Mouse (Mus musculus) liver, embryonic 16.5 days (tissue): ENCODE data around the gene Rbfox3. TPM values are rescaled to one million over a fixed set of nuclear protein-coding genes. Genes with fewer than 3 reads are reported as not detected.

ENCODE experiments used
- ATAC-seq: fragments of 200-750 bp; cut with Nextera tagmentation; 2 replicates; pipeline ENCODE4 v1.8.0; 2017; ENCODE audit warnings: low read depth, mild to moderate bottlenecking, moderate number of reproducible peaks, moderate library complexity
- H3K27ac ChIP-seq: fragments of 300-500 bp; sonication (generic); 2 replicates; pipeline ENCODE4 v1.5.1; 2014; ENCODE audit warnings: mild to moderate bottlenecking, low read length
- H3K27me3 ChIP-seq: fragments of 300-500 bp; sonication (generic); 2 replicates; pipeline ENCODE4 v1.6.1; 2014; ENCODE audit warnings: low read depth, low read length, mixed read lengths; ENCODE audit not compliant: control insufficient read depth, insufficient read depth
- H3K36me3 ChIP-seq: fragments of 300-500 bp; sonication (generic); 2 replicates; pipeline ENCODE4 v1.6.1; 2014; ENCODE audit warnings: mild to moderate bottlenecking; ENCODE audit not compliant: control insufficient read depth, insufficient read depth
- H3K4me1 ChIP-seq: fragments of 300-500 bp; sonication (generic); 2 replicates; pipeline ENCODE4 v1.6.1; 2014; ENCODE audit warnings: low read depth, low read length, mixed read lengths; ENCODE audit not compliant: control insufficient read depth
- H3K4me2 ChIP-seq: fragments of 300-500 bp; sonication (generic); 2 replicates; pipeline ENCODE4 v1.6.1; 2014; ENCODE audit warnings: low read depth, low read length, mixed read lengths
- H3K4me3 ChIP-seq: fragments of 300-500 bp; sonication (generic); 2 replicates; pipeline ENCODE4 v1.5.1; 2014; ENCODE audit warnings: low read depth, mild to moderate bottlenecking, low read length
- H3K9ac ChIP-seq: fragments of 300-500 bp; sonication (generic); 2 replicates; pipeline ENCODE4 v1.6.1; 2014; ENCODE audit warnings: low read depth, low read length
- H3K9me3 ChIP-seq: fragments of 300-500 bp; sonication (generic); replicated peaks from 2 replicates; pipeline ENCODE4 v1.6.1; 2016; ENCODE audit warnings: low read length; ENCODE audit not compliant: control insufficient read depth
- WGBS: fragments of 180-500 bp; shearing (Covaris S2); extraction: QIAGEN DNeasy Blood & Tissue Kit; methylation state at CpG from one replicate; pipeline ENCODE4 v1.1.7; 2014; ENCODE audit not compliant: insufficient replicate concordance; 5-methylcytosine and 5-hydroxymethylcytosine counted together
- polyA plus RNA-seq: library from polyadenylated mRNA; unstranded; fragments of >200 nt; fragmentation: Nextera tagmentation; extraction: Ambion mirVana; gene quantifications from 2 replicates; pipeline ENCODE4 v1.2.1, GENCODE M21; 2015

Rbfox3 gene
- polyA plus RNA-seq, 1 experiment from 2014 or later = 0.40 TPM

DNA sequence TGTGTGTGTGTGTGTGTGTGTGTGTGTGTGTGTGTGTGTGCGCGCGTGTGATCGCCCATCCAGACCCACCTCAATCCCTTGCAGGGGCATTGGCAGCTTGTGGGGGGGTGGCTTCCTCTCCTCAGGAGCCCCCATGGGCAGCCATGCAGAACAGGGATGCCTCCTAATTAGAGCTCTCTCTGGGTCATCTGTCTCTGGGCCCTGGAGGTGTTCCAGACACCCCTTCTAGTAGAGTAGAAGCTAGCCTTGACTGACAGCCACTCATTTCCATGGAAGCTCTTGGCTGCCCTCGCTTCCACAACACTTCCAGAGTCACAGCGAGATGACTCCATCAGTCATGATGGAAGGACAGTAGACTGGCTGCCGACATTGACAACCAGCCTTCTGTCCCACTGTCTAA, 140.6 kb downstream of the Rbfox3 start:
- no peaks in the 10 kb centered on the region for H3K9me3 ChIP-seq
- no peak for ATAC-seq
- WGBS = 79% methylated on average over 7 of the region's 7 CpGs
- H3K4me3 ChIP-seq = no peak overlapping the region
- H3K4me1 ChIP-seq = no peaks in the 10 kb centered on the region
- H3K9ac ChIP-seq = no peak overlapping the region
- H3K27ac ChIP-seq = no peak overlapping the region
- no peak overlapping the region for H3K4me2 ChIP-seq
- no peaks in the 10 kb centered on the region for H3K36me3 ChIP-seq
- H3K27me3 ChIP-seq = no peaks in the 10 kb centered on the region

DNA sequence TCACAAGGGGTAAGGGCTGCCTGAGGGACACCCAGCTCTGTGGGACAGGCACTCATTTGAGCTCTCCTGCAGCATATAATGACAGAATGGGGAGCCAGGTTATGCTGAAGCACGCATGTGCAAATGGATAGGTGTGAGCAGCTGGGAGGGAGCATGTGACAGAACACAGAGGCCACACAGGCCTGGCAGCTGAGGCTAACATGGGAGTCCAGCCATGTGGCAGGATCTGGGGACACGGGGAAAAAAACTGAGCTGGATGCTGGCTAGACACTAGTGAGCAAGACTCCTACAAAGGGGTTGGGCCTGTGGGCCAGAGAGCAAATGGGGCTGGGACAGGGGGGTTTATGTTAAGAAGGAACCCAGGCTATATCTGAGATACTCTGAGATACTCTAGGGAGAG, 141.9 kb downstream of the Rbfox3 start:
- H3K4me2 ChIP-seq = no peak overlapping the region
- no peak for ATAC-seq
- H3K27me3 ChIP-seq = no peaks in the 10 kb centered on the region
- H3K4me3 ChIP-seq = no peak overlapping the region
- H3K27ac ChIP-seq = no peak overlapping the region
- no peaks in the 10 kb centered on the region for H3K9me3 ChIP-seq
- WGBS = 43% methylated on average over 2 of the region's 2 CpGs
- no peaks in the 10 kb centered on the region for H3K36me3 ChIP-seq
- no peaks in the 10 kb centered on the region for H3K4me1 ChIP-seq
- H3K9ac ChIP-seq = no peak overlapping the region

GRCm38 (mm10) chr11:118768441-118768840, 143.0 kb downstream of the Rbfox3 start:
- no peaks in the 10 kb centered on the region for H3K9me3 ChIP-seq
- ATAC-seq = no peak
- no peak overlapping the region for H3K4me3 ChIP-seq
- no peaks in the 10 kb centered on the region for H3K36me3 ChIP-seq
- no peaks in the 10 kb centered on the region for H3K27me3 ChIP-seq
- H3K27ac ChIP-seq = no peak overlapping the region
- 47% methylated on average over 3 of the region's 3 CpGs for WGBS
- no peaks in the 10 kb centered on the region for H3K4me1 ChIP-seq
- H3K9ac ChIP-seq = no peak overlapping the region
- no peak overlapping the region for H3K4me2 ChIP-seq

GRCm38 (mm10) chr11:118767411-118767810, 144.0 kb downstream of the Rbfox3 start:
- Histone ChIP-seq H3K9ac (no peak overlapping the region), H3K4me3 (no peak overlapping the region), H3K27ac (no peak overlapping the region), H3K27me3 (no peaks in the 10 kb centered on the region), H3K36me3 (no peaks in the 10 kb centered on the region), H3K4me2 (no peak overlapping the region), H3K4me1 (no peaks in the 10 kb centered on the region), H3K9me3 (no peaks in the 10 kb centered on the region; the same call in 1 of the 2 replicates)
- no peak for ATAC-seq
- WGBS = 49% methylated on average over 4 of the region's 4 CpGs

GRCm38 (mm10) chr11:118760296-118760988, 151.0 kb downstream of the Rbfox3 start:
- Histone ChIP-seq H3K9ac (no peak overlapping the region), H3K27me3 (no peaks in the 10 kb centered on the region), H3K9me3 (no peaks in the 10 kb centered on the region; the same call in 1 of the 2 replicates), H3K36me3 (no peaks in the 10 kb centered on the region), H3K4me3 (no peak overlapping the region), H3K4me2 (no peak overlapping the region), H3K4me1 (no peaks in the 10 kb centered on the region), H3K27ac (no peak overlapping the region)
- 71% methylated on average over 12 of the region's 12 CpGs for WGBS
- no peak for ATAC-seq

DNA sequence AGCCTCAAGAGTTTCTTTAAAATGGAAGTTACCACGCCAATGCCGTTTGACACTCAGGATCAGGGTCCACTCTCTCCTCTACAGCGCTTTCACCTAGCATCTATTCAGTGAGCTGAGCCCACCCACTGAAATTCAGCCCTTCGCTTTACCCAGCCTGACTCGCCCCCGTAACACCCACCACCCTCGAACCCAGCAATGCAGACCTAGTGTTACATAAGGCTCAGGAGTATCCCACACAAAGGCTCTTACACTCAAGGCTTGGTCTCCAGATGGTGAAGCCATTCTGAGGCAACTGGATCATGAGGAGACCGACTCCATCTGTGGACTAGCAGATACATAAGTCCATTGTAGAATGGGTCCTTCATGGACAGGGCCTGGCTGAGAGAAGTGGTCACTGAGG, 152.2 kb downstream of the Rbfox3 start:
- H3K4me3 ChIP-seq = no peak overlapping the region
- no peak overlapping the region for H3K27ac ChIP-seq
- no peaks in the 10 kb centered on the region for H3K36me3 ChIP-seq
- H3K27me3 ChIP-seq = no peaks in the 10 kb centered on the region
- ATAC-seq = no peak
- WGBS = 65% methylated on average over 8 of the region's 8 CpGs
- no peaks in the 10 kb centered on the region; the same call in 1 of the 2 replicates for H3K9me3 ChIP-seq
- H3K4me2 ChIP-seq = no peak overlapping the region
- no peak overlapping the region for H3K9ac ChIP-seq
- no peaks in the 10 kb centered on the region for H3K4me1 ChIP-seq

DNA sequence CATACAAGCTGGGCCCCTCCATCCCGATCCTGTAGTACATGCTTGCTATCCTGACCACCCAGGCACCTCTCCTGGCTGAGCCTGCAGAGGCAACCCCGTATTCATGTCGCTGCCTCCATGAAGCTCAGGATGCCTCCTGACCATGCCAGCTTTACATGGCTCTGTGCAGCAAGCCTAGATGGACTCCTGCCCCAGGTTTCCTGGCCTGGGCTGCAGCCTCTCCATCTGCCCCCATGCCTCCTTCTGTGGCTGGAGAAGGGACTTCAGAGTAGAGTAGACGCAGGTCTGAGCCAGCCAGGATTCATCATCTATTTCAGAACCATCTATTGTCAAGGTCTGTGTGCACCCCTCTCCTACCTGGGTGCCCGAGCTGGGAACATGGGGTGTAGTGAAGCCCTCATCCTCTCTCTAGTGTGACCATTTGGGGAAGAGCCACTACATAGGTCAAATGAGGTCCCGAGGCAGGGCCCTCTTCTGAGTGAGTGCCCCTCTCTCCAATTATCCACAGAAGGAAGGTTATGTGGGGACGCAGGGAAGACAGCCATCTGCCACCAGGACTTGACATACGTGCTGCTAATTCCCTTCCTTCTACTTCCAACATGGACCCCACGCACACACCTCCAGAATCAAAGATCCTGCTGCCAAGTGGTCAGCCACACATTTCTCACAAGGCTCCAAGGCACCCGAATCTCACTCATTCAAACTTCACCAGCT, 153.0 kb downstream of the Rbfox3 start:
- Histone ChIP-seq H3K27me3 (no peaks in the 10 kb centered on the region), H3K4me1 (no peaks in the 10 kb centered on the region), H3K4me2 (no peak overlapping the region), H3K9me3 (no peaks in the 10 kb centered on the region; the same call in 1 of the 2 replicates), H3K27ac (no peak overlapping the region), H3K9ac (no peak overlapping the region), H3K4me3 (no peak overlapping the region), H3K36me3 (no peaks in the 10 kb centered on the region)
- WGBS = 60% methylated on average over 10 of the region's 10 CpGs
- ATAC-seq = no peak

DNA sequence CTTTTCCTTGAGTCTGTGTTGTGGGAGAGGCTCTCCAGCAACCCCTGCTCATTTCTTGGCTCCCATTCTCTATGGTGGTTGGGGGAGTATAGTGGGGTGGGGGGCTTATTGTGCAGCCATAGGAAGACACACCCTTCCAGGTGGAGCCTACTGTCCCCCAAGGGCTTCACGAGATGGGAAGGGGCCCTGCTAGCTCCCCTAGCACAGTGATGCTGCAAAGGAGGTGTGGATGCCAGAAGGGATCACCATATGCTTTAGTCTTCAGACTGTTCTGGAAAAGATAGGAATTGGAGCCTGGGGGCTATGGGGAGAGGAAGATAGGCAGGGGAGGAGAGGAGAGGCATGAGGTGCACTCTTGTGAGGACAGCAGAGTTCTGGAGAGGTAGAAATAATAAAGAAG, 153.9 kb downstream of the Rbfox3 start:
- Histone ChIP-seq H3K27ac (no peak overlapping the region), H3K4me1 (no peaks in the 10 kb centered on the region), H3K36me3 (no peaks in the 10 kb centered on the region), H3K9ac (no peak overlapping the region), H3K4me2 (no peak overlapping the region), H3K4me3 (no peak overlapping the region), H3K9me3 (no peaks in the 10 kb centered on the region; the same call in 1 of the 2 replicates), H3K27me3 (no peaks in the 10 kb centered on the region)
- ATAC-seq = no peak
- 38% methylated on average over 1 of the region's 1 CpGs for WGBS

DNA sequence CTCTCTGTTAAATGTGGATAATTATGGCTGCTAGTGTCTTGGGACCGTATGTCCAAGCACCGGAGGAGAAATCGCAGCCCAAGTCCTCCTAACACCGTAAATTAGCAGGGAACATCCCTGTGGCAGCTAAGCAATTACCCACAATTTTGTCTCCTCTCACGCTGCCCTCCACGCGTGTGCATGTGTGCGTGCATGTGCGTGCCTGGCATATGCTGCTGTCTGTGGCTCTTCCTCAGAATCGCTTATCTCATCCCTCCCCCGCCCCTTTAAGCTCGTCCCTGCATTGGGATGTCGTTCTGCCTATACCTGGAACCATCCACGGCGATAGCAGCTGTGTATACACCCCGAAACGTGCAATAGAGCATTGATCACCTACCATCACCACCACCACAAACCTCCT, 156.4 kb downstream of the Rbfox3 start:
- no peak overlapping the region for H3K9ac ChIP-seq
- H3K4me2 ChIP-seq = no peak overlapping the region
- H3K27ac ChIP-seq = no peak overlapping the region
- no peaks in the 10 kb centered on the region for H3K9me3 ChIP-seq
- no peaks in the 10 kb centered on the region for H3K36me3 ChIP-seq
- H3K4me1 ChIP-seq = no peaks in the 10 kb centered on the region
- H3K27me3 ChIP-seq = no peaks in the 10 kb centered on the region
- 62% methylated on average over 17 of the region's 17 CpGs for WGBS
- ATAC-seq = no peak
- H3K4me3 ChIP-seq = no peak overlapping the region
